Mouse (Mus musculus): ENCODE results near the gene Erich6b. TPM values are rescaled to one million over a fixed set of nuclear protein-coding genes. Genes with fewer than 3 reads are reported as not detected.

The Erich6b gene
- not detected in 2 replicates for total RNA-seq (2023)

GRCm38 (mm10) chr14:75642080-75642479 lies at the start of gene Erich6b:
TSS of gene Erich6b (plus strand) at chr14:75642259.

GRCm38 (mm10) chr14:75592978-75593377 lies 49.1 kb upstream of the Erich6b start, which contains the start of gene Spert:
TSS of gene Spert (minus strand) at chr14:75593116.

Other genes with a start within 250 kb of the Erich6b start
- gene Siah3, start 186.3 kb upstream of the Erich6b start, total RNA-seq (2023) = not detected in 2 replicates
- not detected in 2 replicates for gene Spert, start 49.1 kb upstream of the Erich6b start, total RNA-seq (2023)
- 19.1 and 24.5 TPM in 2 replicates for gene Cog3, start 112.3 kb downstream of the Erich6b start, total RNA-seq (2023)
- 19.3 and 28.3 TPM in 2 replicates for gene Slc25a30, start 144.8 kb downstream of the Erich6b start, total RNA-seq (2023)
- gene Tpt1, start 202.8 kb downstream of the Erich6b start, total RNA-seq (2023) = 1,439 and 1,808 TPM in 2 replicates

All from neutrophil, adult 65 days (primary cell).